Mouse (Mus musculus) heart, postnatal 0 days (tissue): ENCODE measurements at regions not wholly inside any gene's neighbourhood (a gene's known extent, or its start where the extent isn't known, plus 50 kb on each side); places are given as distances from the start of the nearest gene placed in this dataset.

Experiments used
- CTCF ChIP-seq: IDR thresholded peaks from 2 replicates; pipeline ENCODE4 v1.5.1; 2016; ENCODE audit warnings: antibody characterized with exemption, control low read depth, low read depth
- EP300 ChIP-seq: IDR thresholded peaks from 2 replicates; pipeline ENCODE4 v1.6.1; 2016; ENCODE audit warnings: antibody characterized with exemption, low read depth

DNA sequence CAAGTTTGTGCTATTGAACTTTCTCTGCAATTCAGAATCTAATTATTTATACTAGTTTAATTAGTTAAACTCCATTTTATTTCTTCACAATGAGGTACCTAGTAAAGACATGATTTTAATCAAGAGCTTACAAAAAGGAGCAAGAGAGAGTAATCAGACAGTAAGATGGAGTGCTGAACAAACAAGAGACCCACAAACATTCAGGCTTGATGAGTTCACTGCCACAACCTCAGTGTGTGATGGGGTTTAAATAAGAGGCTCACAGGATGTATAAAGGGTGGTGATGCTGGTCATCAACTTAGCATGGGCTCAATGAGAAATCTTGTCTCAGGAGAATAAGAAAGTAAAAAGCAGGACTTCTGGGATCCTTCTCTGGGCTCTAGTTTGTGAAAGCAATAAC lies 962.6 kb downstream of the Trim52 start:
- TF ChIP-seq CTCF: no peak
- no peak for TF ChIP-seq EP300
